Mouse (Mus musculus) Muller cell, postnatal 12 days (primary cell): ENCODE results near the gene Mrpl45.

Experiments
- DNase-seq: peaks from one replicate; pipeline ENCODE4 v3.0.0-alpha.2; 2015; ENCODE audit errors: inconsistent ontology term

Mrpl45 gene

GRCm38 (mm10) chr11:97362943-97363643 lies 47.6 kb downstream of the Mrpl45 start:
- DNase-seq: peak; percentile 41

- peak; percentile 22 for DNase-seq
Observed at GRCm38 (mm10) chr11:97363644-97363995, 48.1 kb downstream of the Mrpl45 start.

DNA sequence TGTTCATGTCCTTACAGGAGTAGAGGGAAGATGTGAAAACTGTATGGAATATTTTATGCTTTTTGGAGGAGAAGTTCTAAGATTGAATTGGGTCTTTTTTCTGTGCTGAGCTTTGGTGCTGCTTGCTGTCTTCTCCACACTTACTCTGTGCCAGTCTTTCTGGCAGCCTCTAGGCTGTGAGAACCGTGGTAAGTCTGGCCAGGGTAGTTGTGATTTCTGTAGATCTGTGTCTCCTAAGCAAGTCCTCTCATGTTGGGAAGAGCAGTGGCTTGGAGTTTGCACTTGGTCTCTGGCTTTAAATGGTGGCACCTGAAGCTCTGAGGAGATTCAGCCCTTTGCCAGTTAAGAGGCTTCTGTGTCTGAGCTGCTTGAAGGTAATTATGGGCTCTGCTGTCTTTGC lies 50.0 kb downstream of the Mrpl45 start:
- DNase-seq: no peak

DNA sequence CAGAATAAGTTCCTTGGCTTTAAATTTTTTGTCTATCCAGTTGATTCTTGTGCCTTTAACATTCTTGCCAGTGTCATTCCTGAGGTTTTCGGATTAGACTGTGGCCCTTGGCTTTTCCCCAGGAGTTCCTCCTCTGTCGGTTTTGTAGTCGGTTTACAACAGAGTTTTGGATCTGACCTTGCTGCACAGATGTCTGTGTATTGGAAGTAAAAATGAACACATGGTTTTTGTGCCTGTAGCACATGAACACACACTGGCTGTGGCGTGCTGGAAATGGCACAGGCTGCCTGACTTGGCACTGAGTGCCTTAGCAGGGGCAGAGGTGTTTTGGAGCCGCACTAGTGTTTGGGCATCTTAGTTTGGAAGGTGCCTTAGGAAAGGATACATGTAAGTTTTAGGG lies 53.0 kb downstream of the Mrpl45 start:
- DNase-seq: peak; percentile 10

GRCm38 (mm10) chr11:97370329-97371091 lies 55.0 kb downstream of the Mrpl45 start:
- DNase-seq: peak; percentile 56

DNA sequence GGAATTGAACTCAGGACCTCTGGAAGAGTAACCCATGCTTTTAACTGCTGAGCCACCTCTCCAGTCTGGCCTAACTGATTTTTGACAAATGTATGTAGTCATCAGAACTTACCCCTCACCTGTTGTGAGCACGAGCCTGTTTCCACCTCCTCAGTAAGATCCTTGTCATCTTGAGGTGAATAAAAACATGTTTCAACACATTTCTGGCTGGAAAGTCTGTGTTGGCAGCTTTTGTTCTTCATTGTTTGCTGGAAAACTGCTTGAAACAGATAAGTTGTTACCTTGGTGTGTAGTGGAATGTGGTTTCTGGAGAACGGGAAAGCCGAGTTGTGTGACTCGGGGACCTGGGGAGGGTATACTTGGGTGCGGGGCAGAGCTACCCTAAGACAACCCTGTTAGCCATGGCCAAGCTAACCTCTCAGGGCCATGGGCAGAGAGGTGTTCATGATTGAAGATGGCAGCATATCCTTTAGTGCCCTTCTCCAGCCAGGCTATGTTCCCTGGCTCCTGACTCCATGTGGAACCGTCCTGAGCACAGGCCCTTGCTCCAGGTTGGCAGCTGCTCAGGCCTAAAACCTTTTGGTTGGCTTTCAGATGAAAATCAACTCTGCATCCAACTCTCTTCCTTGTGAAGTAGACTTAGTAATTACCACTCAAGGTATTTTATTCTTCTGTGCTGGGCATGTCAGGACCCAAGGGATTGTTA lies 56.8 kb downstream of the Mrpl45 start:
- no peak for DNase-seq

GRCm38 (mm10) chr11:97373402-97373801 lies 57.9 kb downstream of the Mrpl45 start:
- DNase-seq: no peak
